Mouse (Mus musculus) Patski (cell line): ENCODE measurements around the gene Nup107. TPM values are rescaled to one million over a fixed set of nuclear protein-coding genes. Genes with fewer than 3 reads are reported as not detected.

Source experiments
- ATAC-seq: fragments of 100-300 bp; one replicate; pipeline ENCODE4 v1.8.0; 2021
- CTCF ChIA-PET: fragments of 350-600 bp; sonication (Branson Sonifier 250); formaldehyde crosslinking; loops from one replicate; lab custom pipeline; 2022; ENCODE audit warnings: inconsistent platforms; lab: Charles Lee
- POLR2A ChIA-PET: fragments of 350-600 bp; sonication (Branson Sonifier 250); formaldehyde crosslinking; loops from one replicate; lab custom pipeline; 2022; ENCODE audit warnings: antibody characterized with exemption, inconsistent platforms; lab: Charles Lee
- DNase-seq: peaks from one replicate; pipeline ENCODE4 v3.0.0-alpha.2; 2011; ENCODE audit warnings: low read depth, low spot score
- H3K27me3 ChIP-seq: fragments of 371-371 bp; one replicate; pipeline ENCODE4 v1.5.1; 2021
- CTCF ChIP-seq: fragments of 100-300 bp; IDR thresholded peaks from one replicate; pipeline ENCODE4 v1.5.1; 2021
- in situ Hi-C: fragments of 300-500 bp; cut with MboI; formaldehyde crosslinking; loops from 3 replicates; pipeline ENCODE4 v1.11.1; 2018; ENCODE audit warnings: low pct_unique_long_range_greater_than_20kb, mixed read lengths
- polyA plus RNA-seq: library from polyadenylated mRNA; unstranded; gene quantifications from one replicate; pipeline ENCODE4 v1.2.3, GENCODE M21; 2021

Nup107 gene
- polyA plus RNA-seq, 1 experiment from 2014 or later, result 22.6 TPM

GRCm38 (mm10) chr10:117790421-117791170 lies 1.9 kb downstream of the Nup107 start:
- H3K27me3 ChIP-seq, result no peaks in the 10 kb centered on the region
- no peak for ATAC-seq
- TF ChIP-seq CTCF, result no peak
- DNase-seq, result no peak
- in situ Hi-C loops, result no loop called here
- POLR2A ChIA-PET, result interaction anchor here (1.0 kb wide), 1 partner anchor 17 kb away, joined by 4 read pairs; no protein-coding TSS in a partner anchor
- CTCF ChIA-PET, result interaction anchor here (1.4 kb wide), 1 partner anchor 15 kb away, joined by 4 read pairs; no protein-coding TSS in a partner anchor

- DNase-seq, result no peak
- no peaks in the 10 kb centered on the region for H3K27me3 ChIP-seq
- in situ Hi-C loops, result no loop called here
- ChIA-PET POLR2A (no interaction called here), CTCF (interaction anchor here (1.4 kb wide), 1 partner anchor 15 kb away, joined by 4 read pairs; no protein-coding TSS in a partner anchor)
- TF ChIP-seq CTCF, result no peak
- ATAC-seq, result no peak
Observed at GRCm38 (mm10) chr10:117790011-117790410, 2.5 kb downstream of the Nup107 start.

- H3K27me3 ChIP-seq, result no peaks in the 10 kb centered on the region
- CTCF ChIA-PET, result interaction anchor here (1.1 kb wide), 1 partner anchor 9 kb away, joined by 3 read pairs; no protein-coding TSS in a partner anchor
- ATAC-seq, result no peak
- POLR2A ChIA-PET, result no interaction called here
- no peak for DNase-seq
- TF ChIP-seq CTCF, result no peak
- in situ Hi-C loops, result no loop called here
Observed at GRCm38 (mm10) chr10:117784646-117785045, 7.9 kb downstream of the Nup107 start.

GRCm38 (mm10) chr10:117783786-117784420 lies 8.6 kb downstream of the Nup107 start:
- ATAC-seq, result no peak
- H3K27me3 ChIP-seq, result no peaks in the 10 kb centered on the region
- CTCF ChIA-PET, result interaction anchor here (1.1 kb wide), 1 partner anchor 8 kb away, joined by 3 read pairs; no protein-coding TSS in a partner anchor
- no peak for DNase-seq
- TF ChIP-seq CTCF, result no peak
- POLR2A ChIA-PET, result no interaction called here
- in situ Hi-C loops, result no loop called here

- ATAC-seq, result no peak
- ChIA-PET CTCF (interaction anchor here (1.0 kb wide), 1 partner anchor 10 kb away, joined by 3 read pairs; no protein-coding TSS in a partner anchor), POLR2A (no interaction called here)
- DNase-seq, result no peak
- TF ChIP-seq CTCF, result no peak
- in situ Hi-C loops, result no loop called here
- H3K27me3 ChIP-seq, result no peaks in the 10 kb centered on the region
Observed at GRCm38 (mm10) chr10:117782491-117783260, 9.8 kb downstream of the Nup107 start.

- CTCF ChIA-PET, result interaction anchor here (1.0 kb wide), 1 partner anchor 9 kb away, joined by 3 read pairs; no protein-coding TSS in a partner anchor
- no peak for DNase-seq
- TF ChIP-seq CTCF, result no peak
- in situ Hi-C loops, result no loop called here
- POLR2A ChIA-PET, result interaction anchor here (0.7 kb wide), 1 partner anchor 638 kb away, joined by 7 read pairs; no protein-coding TSS in a partner anchor
- no peaks in the 10 kb centered on the region for H3K27me3 ChIP-seq
- no peak for ATAC-seq
Observed at GRCm38 (mm10) chr10:117782056-117782455, 10.4 kb downstream of the Nup107 start.

GRCm38 (mm10) chr10:117781021-117781725 lies 11.3 kb downstream of the Nup107 start:
- TF ChIP-seq CTCF, result no peak
- in situ Hi-C loops, result no loop called here
- no peak for DNase-seq
- no peaks in the 10 kb centered on the region for H3K27me3 ChIP-seq
- ChIA-PET CTCF (interaction anchor here (1.0 kb wide), 1 partner anchor 8 kb away, joined by 3 read pairs; no protein-coding TSS in a partner anchor), POLR2A (interaction anchor here (0.7 kb wide), 1 partner anchor 637 kb away, joined by 7 read pairs; no protein-coding TSS in a partner anchor)
- no peak for ATAC-seq

GRCm38 (mm10) chr10:117780306-117780911 lies 12.1 kb downstream of the Nup107 start:
- ATAC-seq, result no peak

GRCm38 (mm10) chr10:117779581-117780305 lies 12.8 kb downstream of the Nup107 start:
- H3K27me3 ChIP-seq, result no peaks in the 10 kb centered on the region
- CTCF ChIA-PET, result no interaction called here
- POLR2A ChIA-PET, result no interaction called here
- TF ChIP-seq CTCF, result no peak
- in situ Hi-C loops, result no loop called here
- ATAC-seq, result no peak
- no peak for DNase-seq

More at GRCm38 (mm10) chr10:117780306-117780911, 12.1 kb downstream of the Nup107 start:
- ChIA-PET POLR2A (no interaction called here), CTCF (no interaction called here)
- DNase-seq, result no peak
- TF ChIP-seq CTCF, result no peak
- no peaks in the 10 kb centered on the region for H3K27me3 ChIP-seq
- in situ Hi-C loops, result no loop called here
